Mouse (Mus musculus) lung, postnatal 0 days (tissue): ENCODE measurements around the gene Gemin5. TPM values are rescaled to one million over a fixed set of nuclear protein-coding genes. Genes with fewer than 3 reads are reported as not detected.
"Not testable (repeated sequence)": the region's sequence is repeated elsewhere in the genome, so short reads cannot be mapped to it uniquely, and the experiment has no call there.

Experiments used
- ATAC-seq: fragments of 200-750 bp; cut with Nextera tagmentation; 2 replicates; pipeline ENCODE4 v1.8.0; 2017; ENCODE audit warnings: moderate library complexity
- DNase-seq: peaks from one replicate; pipeline ENCODE4 v3.0.0-alpha.2; 2016; ENCODE audit warnings: low spot score
- H3K27ac ChIP-seq: fragments of 300-500 bp; sonication (generic); 2 replicates; pipeline ENCODE4 v1.5.1; 2014; ENCODE audit warnings: antibody characterized with exemption, mild to moderate bottlenecking, low read length, mixed read lengths
- H3K27me3 ChIP-seq: fragments of 300-500 bp; sonication (generic); replicated peaks from 2 replicates; pipeline ENCODE4 v1.6.1; 2014; ENCODE audit warnings: low read length, mixed read lengths; ENCODE audit not compliant: insufficient read depth
- H3K36me3 ChIP-seq: fragments of 300-500 bp; sonication (generic); 2 replicates; pipeline ENCODE4 v1.6.1; 2014; ENCODE audit warnings: low read length, mixed read lengths; ENCODE audit not compliant: insufficient read depth
- H3K4me1 ChIP-seq: fragments of 300-500 bp; sonication (generic); 2 replicates; pipeline ENCODE4 v1.6.1; 2014; ENCODE audit warnings: antibody characterized with exemption, low read depth, low read length, mixed read lengths; ENCODE audit not compliant: insufficient read depth
- H3K4me2 ChIP-seq: fragments of 300-500 bp; sonication (generic); replicated peaks from 2 replicates; pipeline ENCODE4 v1.6.1; 2014; ENCODE audit warnings: low read depth, mild to moderate bottlenecking, low read length, moderate library complexity, mixed read lengths
- H3K4me3 ChIP-seq: fragments of 300-500 bp; sonication (generic); 2 replicates; pipeline ENCODE4 v1.5.1; 2014; ENCODE audit warnings: low read depth, low read length
- H3K9ac ChIP-seq: fragments of 300-500 bp; sonication (generic); replicated peaks from 2 replicates; pipeline ENCODE4 v1.6.1; 2014; ENCODE audit warnings: low read depth, mild to moderate bottlenecking
- H3K9me3 ChIP-seq: fragments of 300-500 bp; sonication (generic); 2 replicates; pipeline ENCODE4 v1.6.1; 2016; ENCODE audit warnings: low read length, mixed read lengths
- CTCF ChIP-seq: IDR thresholded peaks from 2 replicates; pipeline ENCODE4 v1.5.1; 2016; ENCODE audit warnings: antibody characterized with exemption, mild to moderate bottlenecking
- EP300 ChIP-seq: IDR thresholded peaks from 2 replicates; pipeline ENCODE4 v1.6.1; 2016; ENCODE audit warnings: antibody characterized with exemption, mild to moderate bottlenecking, control low read depth
- WGBS: fragments of 180-500 bp; shearing (Covaris S2); extraction: QIAGEN DNeasy Blood & Tissue Kit; methylation state at CpG from one replicate; pipeline ENCODE4 v1.1.7; 2014; 5-methylcytosine and 5-hydroxymethylcytosine counted together
- polyA plus RNA-seq: library from polyadenylated mRNA; unstranded; fragments of >200 nt; fragmentation: Nextera tagmentation; extraction: Ambion mirVana; gene quantifications from 2 replicates; pipeline ENCODE4 v1.2.1, GENCODE M21; 2015

Gemin5 gene
- polyA plus RNA-seq, 1 experiment from 2014 or later, result 4.3 TPM

DNA sequence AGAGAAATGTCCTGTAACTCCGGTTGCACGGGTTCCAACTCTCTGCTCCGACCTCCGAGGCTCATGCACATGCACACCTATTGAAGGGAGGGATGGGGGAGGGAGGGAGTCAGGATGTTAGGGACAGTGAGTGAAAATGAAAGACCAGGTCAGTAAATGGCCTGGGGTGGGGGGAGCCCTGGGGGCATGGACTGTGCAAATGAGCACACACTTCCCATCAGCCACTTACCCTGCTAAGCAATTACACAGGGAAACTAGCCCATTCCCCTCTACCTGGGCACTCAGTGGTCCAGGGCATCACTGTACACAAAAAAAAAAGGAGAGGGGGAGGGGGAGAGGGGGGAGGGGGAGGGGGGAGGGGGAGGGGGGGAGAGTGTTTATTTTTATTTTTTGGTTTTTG lies 30.3 kb upstream of the Gemin5 start:
- Histone ChIP-seq H3K27ac (no peak overlapping the region), H3K4me3 (peak overlapping the region; percentile 77), H3K36me3 (no peaks in the 10 kb centered on the region), H3K9me3 (no peaks in the 10 kb centered on the region), H3K4me2 (peak overlapping the region; percentile 67), H3K27me3 (no peaks in the 10 kb centered on the region), H3K4me1 (0 out of 2 replicates have a peak, but pooled peaks cover 3% of the 10 kb centered on the region), H3K9ac (no peak overlapping the region)
- WGBS, result 84% methylated on average over 4 of the region's 4 CpGs
- DNase-seq (no peak), ATAC-seq (no peak)
- TF ChIP-seq CTCF (no peak), EP300 (no peak)

GRCm38 (mm10) chr11:58193860-58194520 lies 25.7 kb upstream of the Gemin5 start:
- Histone ChIP-seq H3K27ac (no peak overlapping the region), H3K9me3 (no peaks in the 10 kb centered on the region), H3K36me3 (no peaks in the 10 kb centered on the region), H3K9ac (no peak overlapping the region), H3K4me1 (no peaks in the 10 kb centered on the region), H3K27me3 (no peaks in the 10 kb centered on the region), H3K4me2 (no peak overlapping the region), H3K4me3 (no peak overlapping the region)
- peak; percentile 38 for ATAC-seq
- WGBS, result 31% methylated on average over 4 of the region's 4 CpGs
- DNase-seq, result peak; percentile 29
- no peak for TF ChIP-seq EP300
- TF ChIP-seq CTCF, result no peak

DNA sequence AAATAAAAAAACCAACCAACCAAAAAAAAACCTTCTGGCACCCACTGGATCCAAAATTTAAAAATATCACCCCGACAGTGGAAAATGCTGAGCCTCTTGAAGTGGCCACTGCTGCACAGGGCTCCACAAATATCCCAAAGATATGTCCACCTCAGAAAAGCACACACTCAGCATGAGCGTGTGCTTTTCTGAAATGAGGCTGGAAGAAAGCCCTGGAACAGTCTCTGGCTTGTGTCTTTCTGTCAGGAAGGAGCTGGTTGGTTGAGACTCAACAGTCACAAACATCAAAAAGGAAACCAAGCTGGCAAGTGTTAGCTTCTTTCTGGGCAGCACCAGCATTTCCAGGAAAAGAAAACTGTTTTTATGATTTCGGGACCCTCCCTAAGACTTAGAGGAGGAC lies 25.0 kb upstream of the Gemin5 start:
- ATAC-seq, result no peak; the same call in 1 of the 2 replicates
- no peak overlapping the region for H3K4me2 ChIP-seq
- no peak overlapping the region for H3K27ac ChIP-seq

GRCm38 (mm10) chr11:58189675-58190074 lies 21.3 kb upstream of the Gemin5 start:
- no peak overlapping the region for H3K27ac ChIP-seq
- TF ChIP-seq EP300, result no peak
- no peak for TF ChIP-seq CTCF
- no peak overlapping the region for H3K4me3 ChIP-seq
- H3K9ac ChIP-seq, result no peak overlapping the region
- H3K36me3 ChIP-seq, result no peaks in the 10 kb centered on the region
- H3K9me3 ChIP-seq, result no peaks in the 10 kb centered on the region
- H3K4me1 ChIP-seq, result no peaks in the 10 kb centered on the region
- H3K4me2 ChIP-seq, result no peak overlapping the region
- DNase-seq (no peak), ATAC-seq (no peak)
- 88% methylated on average over 6 of the region's 6 CpGs for WGBS
- H3K27me3 ChIP-seq, result no peaks in the 10 kb centered on the region

More for the DNA sequence above, 25.0 kb upstream of the Gemin5 start:
- Histone ChIP-seq H3K36me3 (no peaks in the 10 kb centered on the region), H3K4me3 (no peak overlapping the region), H3K9ac (no peak overlapping the region), H3K9me3 (no peaks in the 10 kb centered on the region), H3K4me1 (no peaks in the 10 kb centered on the region), H3K27me3 (no peaks in the 10 kb centered on the region)
- TF ChIP-seq CTCF, result no peak
- no peak for TF ChIP-seq EP300
- WGBS, result 34% methylated on average over 3 of the region's 3 CpGs
- no peak for DNase-seq

GRCm38 (mm10) chr11:58183579-58183978 lies 15.2 kb upstream of the Gemin5 start:
- Histone ChIP-seq H3K4me1 (no peaks in the 10 kb centered on the region), H3K4me3 (no peak overlapping the region), H3K27me3 (no peaks in the 10 kb centered on the region), H3K27ac (no peak overlapping the region), H3K4me2 (no peak overlapping the region), H3K36me3 (no peaks in the 10 kb centered on the region; the same call in 1 of the 2 replicates), H3K9ac (no peak overlapping the region), H3K9me3 (no peaks in the 10 kb centered on the region)
- no peak for ATAC-seq
- 91% methylated on average over 3 of the region's 3 CpGs for WGBS
- DNase-seq, result no peak
- TF ChIP-seq EP300 (no peak), CTCF (no peak)

DNA sequence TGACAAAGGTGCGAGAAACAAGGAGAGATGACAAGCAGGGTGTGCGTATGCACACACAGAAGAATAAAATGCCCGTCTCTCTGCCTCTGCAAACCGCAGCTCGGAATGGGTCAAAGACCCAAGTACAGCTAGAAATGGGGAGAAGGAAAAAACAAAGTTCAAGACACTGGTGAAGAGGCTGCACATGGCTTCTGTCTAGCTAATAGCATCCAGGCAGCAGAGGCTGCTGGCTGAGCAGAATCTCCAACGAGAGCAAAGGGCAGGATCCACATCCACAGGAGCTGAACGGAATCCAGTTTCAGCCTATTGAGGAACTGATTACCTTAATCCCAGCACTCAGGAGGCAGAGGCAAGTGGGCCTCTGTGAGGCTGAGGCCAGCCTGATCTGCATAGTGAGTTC lies 12.4 kb upstream of the Gemin5 start:
- ATAC-seq (no peak), DNase-seq (no peak)
- Histone ChIP-seq H3K36me3 (peaks cover 4% of the 10 kb centered on the region; the same call in 1 of the 2 replicates), H3K27me3 (no peaks in the 10 kb centered on the region), H3K27ac (no peak overlapping the region), H3K4me3 (no peak overlapping the region), H3K9me3 (no peaks in the 10 kb centered on the region), H3K4me1 (no peaks in the 10 kb centered on the region), H3K4me2 (no peak overlapping the region), H3K9ac (no peak overlapping the region)
- TF ChIP-seq EP300, result no peak
- no peak for TF ChIP-seq CTCF
- 90% methylated on average over 7 of the region's 7 CpGs for WGBS

GRCm38 (mm10) chr11:58179986-58180385 lies 11.6 kb upstream of the Gemin5 start:
- not testable (repeated sequence) for DNase-seq, H3K9me3 ChIP-seq, H3K4me1 ChIP-seq, H3K4me2 ChIP-seq, H3K27ac ChIP-seq, H3K27me3 ChIP-seq, H3K36me3 ChIP-seq, H3K4me3 ChIP-seq, ATAC-seq, H3K9ac ChIP-seq
- 91% methylated on average over 6 of the region's 6 CpGs for WGBS
